ENCODE assay signal across 8 mouse cellular contexts in genomic region chr2:90747131-90747530, GRCm38 (mm10). TPM values are rescaled to one million over a fixed set of nuclear protein-coding genes. Genes with fewer than 3 reads are reported as not detected.
DNase-seq lines count a peak whose midpoint lies in the region; ATAC-seq and TF ChIP-seq lines count a peak whose summit lies in the region.

No protein-coding gene starts in this region.

- no peaks in the 10 kb centered on the region for H3K9me3 ChIP-seq in heart, postnatal 0 days (replicated peaks; ENCODE audit: control insufficient read depth, low read length)
- no peaks in the 10 kb centered on the region for H3K9me3 ChIP-seq in embryonic facial prominence, embryonic 12.5 days
- H3K9me3 ChIP-seq in intestine, embryonic 14.5 days (ENCODE audit: control insufficient read depth, low read length), result no peaks in the 10 kb centered on the region

- peaks cover 16% of the 10 kb centered on the region; the same call in 1 of the 2 replicates for H3K4me1 ChIP-seq in heart, postnatal 0 days (ENCODE audit: control insufficient read depth, insufficient read depth)
- H3K4me1 ChIP-seq in embryonic facial prominence, embryonic 12.5 days, result peaks cover 18% of the 10 kb centered on the region
- H3K4me1 ChIP-seq in intestine, embryonic 14.5 days (replicated peaks; ENCODE audit: control insufficient read depth, insufficient read depth, low read length), result peaks cover 10% of the 10 kb centered on the region; the same call in 1 of the 2 replicates

- TF ChIP-seq EP300 in heart, postnatal 0 days (IDR thresholded peaks at IDR 0.05; ENCODE audit: low read depth), result no peak

- intact Hi-C loops in heart, postnatal 10 days (cut with DNase I), result no loop called here
- intact Hi-C loops in left cerebral cortex, postnatal 25 days (cut with DNase I), result no loop called here

- H3K4me3 ChIP-seq in heart, postnatal 0 days (ENCODE audit: low read depth, low read length), result 0 out of 2 replicates have a peak overlapping the region, but pooled peaks have one; percentile 99
- H3K4me3 ChIP-seq in embryonic facial prominence, embryonic 12.5 days, result peak overlapping the region; percentile 91
- H3K4me3 ChIP-seq in intestine, embryonic 14.5 days (ENCODE audit: low read depth, low read length), result peak overlapping the region; percentile 97; the same call in 1 of the 2 replicates
- H3K4me3 ChIP-seq in myocyte, result peak overlapping the region; percentile 62

- H3K79me2 ChIP-seq in myocyte (ENCODE audit: control insufficient read depth, insufficient read depth), result peaks cover 56% of the 10 kb centered on the region

- no peaks in the 10 kb centered on the region for H3K27me3 ChIP-seq in heart, postnatal 0 days (ENCODE audit: control insufficient read depth, insufficient read depth, low read length)
- no peaks in the 10 kb centered on the region for H3K27me3 ChIP-seq in embryonic facial prominence, embryonic 12.5 days
- H3K27me3 ChIP-seq in intestine, embryonic 14.5 days (replicated peaks; ENCODE audit: control insufficient read depth, insufficient read depth, low read length), result no peaks in the 10 kb centered on the region
- no peaks in the 10 kb centered on the region for H3K27me3 ChIP-seq in myocyte (ENCODE audit: control insufficient read depth, insufficient read depth, insufficient read length)

- no peak overlapping the region for H3K9ac ChIP-seq in heart, postnatal 0 days (replicated peaks; ENCODE audit: low read depth, low read length)
- 0 out of 2 replicates have a peak overlapping the region, but pooled peaks have one; percentile 7 for H3K9ac ChIP-seq in embryonic facial prominence, embryonic 12.5 days
- peak overlapping the region; percentile 96; the same call in 1 of the 2 replicates for H3K9ac ChIP-seq in intestine, embryonic 14.5 days (ENCODE audit: low read length)

- H3K4me2 ChIP-seq in heart, postnatal 0 days (ENCODE audit: low read depth, low read length), result peak overlapping the region; percentile 87
- H3K4me2 ChIP-seq in embryonic facial prominence, embryonic 12.5 days (replicated peaks), result peak overlapping the region; percentile 66
- peak overlapping the region; percentile 88 for H3K4me2 ChIP-seq in intestine, embryonic 14.5 days (ENCODE audit: low read length)
- peak overlapping the region; percentile 89 for H3K4me2 ChIP-seq in myocyte (ENCODE audit: low read depth)

- H3K36me3 ChIP-seq in heart, postnatal 0 days (replicated peaks; ENCODE audit: control insufficient read depth, insufficient read depth, low read length), result peaks cover 13% of the 10 kb centered on the region
- peaks cover 23% of the 10 kb centered on the region for H3K36me3 ChIP-seq in embryonic facial prominence, embryonic 12.5 days
- peaks cover 41% of the 10 kb centered on the region for H3K36me3 ChIP-seq in intestine, embryonic 14.5 days (ENCODE audit: control insufficient read depth, insufficient read depth, low read length)
- peaks cover 26% of the 10 kb centered on the region for H3K36me3 ChIP-seq in myocyte (ENCODE audit: control insufficient read depth, insufficient read depth)

- no peak for DNase-seq in heart, postnatal 0 days (ENCODE audit: low spot score)
- no peak for DNase-seq in heart, postnatal 10 days
- no peak for DNase-seq in intestine, embryonic 14.5 days (ENCODE audit: low spot score)
- no peak for DNase-seq in left cerebral cortex, postnatal 25 days (ENCODE audit: low spot score in 2 of 2)
- no peak for DNase-seq in left cerebral cortex, adult 11 months (ENCODE audit: low spot score)
- DNase-seq in kidney, postnatal 25 days, result no peak

- no peak for TF ChIP-seq POLR2A in myocyte (IDR thresholded peaks at IDR 0.05; ENCODE audit: insufficient read length, low read depth)

- 93% methylated on average over 10 of the region's 10 CpGs for WGBS in heart, postnatal 0 days
- 89% methylated on average over 10 of the region's 10 CpGs for WGBS in embryonic facial prominence, embryonic 12.5 days
- 87% methylated on average over 10 of the region's 10 CpGs for WGBS in intestine, embryonic 14.5 days

- H3ac ChIP-seq in myocyte (ENCODE audit: control insufficient read depth, insufficient read length), result no peak overlapping the region

- H3K27ac ChIP-seq in heart, postnatal 0 days (ENCODE audit: low read depth), result no peak overlapping the region
- no peak overlapping the region for H3K27ac ChIP-seq in embryonic facial prominence, embryonic 12.5 days
- no peak overlapping the region for H3K27ac ChIP-seq in intestine, embryonic 14.5 days (ENCODE audit: low read depth)

- ATAC-seq in heart, postnatal 0 days (ENCODE audit: insufficient read depth, low read depth), result no peak
- no peak for ATAC-seq in embryonic facial prominence, embryonic 12.5 days (ENCODE audit: insufficient number of reproducible peaks, insufficient read depth, low FRiP score, low TSS enrichment)
- no peak for ATAC-seq in intestine, embryonic 14.5 days (replicated peaks; ENCODE audit: low FRiP score, low TSS enrichment, low read depth)

- TF ChIP-seq CTCF in heart, postnatal 0 days (IDR thresholded peaks at IDR 0.05; ENCODE audit: low read depth), result no peak

TF ChIP-seq in myocyte, 11 proteins besides CTCF, POLR2A, EP300 and RAD21:
- TF ChIP-seq SRF (IDR thresholded peaks at IDR 0.05; ENCODE audit: control insufficient read depth, insufficient read length, low read depth), result no peak
- no peak for TF ChIP-seq TCF12 (IDR thresholded peaks at IDR 0.05; ENCODE audit: insufficient read depth, poor library complexity, severe bottlenecking)

RNA-seq across cellular contexts. Expression of gene Fnbp4, which starts 2.0 kb away (rescaled TPM):
- total RNA-seq in heart, postnatal 0 days (2014; rRNA removed; ENCODE audit: low replicate concordance), result 20.9 and 39.0 TPM in 2 replicates
- 19.3 and 23.8 TPM in 2 replicates for polyA plus RNA-seq in heart, postnatal 0 days (2015; fragmentation: Nextera tagmentation; extraction: Ambion mirVana)
- total RNA-seq in heart, postnatal 10 days (2021), result 10 to 100 TPM; 30.1 to 31.4 TPM
- polyA plus RNA-seq in embryonic facial prominence, embryonic 12.5 days (2016; fragmentation: Nextera tagmentation; extraction: Ambion mirVana), result 158 TPM in 2 replicates
- 87.7 and 99.3 TPM in 2 replicates for polyA plus RNA-seq in intestine, embryonic 14.5 days (2014; fragmentation: Nextera tagmentation; extraction: Ambion mirVana)
- 9.3 TPM for polyA plus RNA-seq in myocyte (2012; fragmentation: generic; extraction: Trizol)
- total RNA-seq in left cerebral cortex, postnatal 25 days (2021), result 10 to 100 TPM; 50.3 to 52.0 TPM

RNA-seq across cellular contexts. Expression of gene Agbl2, which starts 35.4 kb away (rescaled TPM):
- 1.4 and 4.8 TPM in 2 replicates for total RNA-seq in heart, postnatal 0 days (2014; rRNA removed; ENCODE audit: low replicate concordance)
- 0.70 and 0.98 TPM in 2 replicates for polyA plus RNA-seq in heart, postnatal 0 days (2015; fragmentation: Nextera tagmentation; extraction: Ambion mirVana)
- 1 to 10 TPM; 1.2 to 1.6 TPM for total RNA-seq in heart, postnatal 10 days (2021)
- polyA plus RNA-seq in embryonic facial prominence, embryonic 12.5 days (2016; fragmentation: Nextera tagmentation; extraction: Ambion mirVana), result 0.98 and 1.1 TPM in 2 replicates
- 1.0 and 1.1 TPM in 2 replicates for polyA plus RNA-seq in intestine, embryonic 14.5 days (2014; fragmentation: Nextera tagmentation; extraction: Ambion mirVana)
- not detected for polyA plus RNA-seq in myocyte (2012; fragmentation: generic; extraction: Trizol)
- total RNA-seq in left cerebral cortex, postnatal 25 days (2021), result under 1 TPM; 0.25 to 0.60 TPM
